Mouse (Mus musculus) Patski (cell line): Measurements from ENCODE around the gene Tmprss9. TPM values are rescaled to one million over a fixed set of nuclear protein-coding genes. Genes with fewer than 3 reads are reported as not detected.

Source experiments
- ATAC-seq: fragments of 100-300 bp; one replicate; pipeline ENCODE4 v1.8.0; 2021
- CTCF ChIA-PET: fragments of 350-600 bp; sonication (Branson Sonifier 250); formaldehyde crosslinking; loops from one replicate; lab custom pipeline; 2022; ENCODE audit warnings: inconsistent platforms; lab: Charles Lee
- POLR2A ChIA-PET: fragments of 350-600 bp; sonication (Branson Sonifier 250); formaldehyde crosslinking; loops from one replicate; lab custom pipeline; 2022; ENCODE audit warnings: antibody characterized with exemption, inconsistent platforms; lab: Charles Lee
- DNase-seq: peaks from one replicate; pipeline ENCODE4 v3.0.0-alpha.2; 2011; ENCODE audit warnings: low read depth, low spot score
- H3K27me3 ChIP-seq: fragments of 371-371 bp; one replicate; pipeline ENCODE4 v1.5.1; 2021
- CTCF ChIP-seq: fragments of 100-300 bp; IDR thresholded peaks from one replicate; pipeline ENCODE4 v1.5.1; 2021
- in situ Hi-C: fragments of 300-500 bp; cut with MboI; formaldehyde crosslinking; loops from 3 replicates; pipeline ENCODE4 v1.11.1; 2018; ENCODE audit warnings: low pct_unique_long_range_greater_than_20kb, mixed read lengths
- polyA plus RNA-seq: library from polyadenylated mRNA; unstranded; gene quantifications from one replicate; pipeline ENCODE4 v1.2.3, GENCODE M21; 2021

The Tmprss9 gene
- polyA plus RNA-seq, 1 experiment from 2014 or later, result 0.04 TPM

DNA sequence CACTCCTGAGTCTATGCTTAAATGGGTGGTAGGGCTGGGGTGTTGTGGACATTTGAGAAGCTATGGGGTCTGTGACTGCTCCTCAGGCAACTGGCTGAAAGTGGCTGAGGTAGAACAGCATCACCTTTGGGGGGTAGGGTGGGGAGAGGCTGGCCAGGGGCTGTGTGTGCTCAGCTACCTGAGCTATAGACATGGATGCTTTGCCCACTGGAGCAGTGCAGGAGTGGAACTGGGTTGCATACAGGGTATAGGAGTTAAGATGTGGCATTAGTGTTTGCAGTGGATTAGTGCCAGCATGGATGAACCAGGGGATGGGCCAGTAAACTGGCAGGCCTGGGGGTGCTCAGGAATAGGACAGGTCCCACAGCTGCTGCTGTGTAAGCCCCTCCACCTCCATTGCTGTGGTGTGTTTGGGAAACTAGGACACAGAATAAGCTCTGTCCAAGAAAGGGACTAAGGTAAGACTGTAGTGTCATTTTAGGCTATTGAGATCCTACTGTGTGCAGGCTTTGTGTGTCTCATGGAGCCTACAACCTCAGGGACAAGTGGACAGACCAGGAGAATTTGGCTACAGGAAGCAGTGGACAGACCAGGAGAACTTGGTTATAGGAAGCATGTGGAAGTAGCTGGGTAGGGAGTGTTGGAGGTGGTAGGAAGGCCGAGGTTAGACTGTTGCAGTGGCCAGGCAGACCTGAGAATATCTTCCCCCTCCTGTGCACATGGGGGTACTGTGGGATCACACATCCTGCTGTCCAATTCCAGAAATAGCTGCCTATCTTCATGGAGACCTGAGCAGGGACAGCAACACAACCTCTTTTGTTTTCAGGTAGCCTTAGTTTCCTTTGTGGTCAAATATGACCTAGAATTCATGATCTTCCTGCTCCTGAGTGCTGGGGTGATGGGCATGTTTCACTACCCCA lies 42.0 kb upstream of the Tmprss9 start:
- POLR2A ChIA-PET, result interaction anchor here (1.0 to 1.8 kb wide), 3 partner anchors 29 to 66 kb away, joined by 3 to 8 read pairs (median 3); no protein-coding TSS in a partner anchor
- ATAC-seq (no peak), DNase-seq (no peak)
- CTCF ChIA-PET, result interaction anchor here (1.2 to 1.4 kb wide), 4 partner anchors 38 to 81 kb away, joined by 3 to 4 read pairs (median 3); no protein-coding TSS in a partner anchor
- in situ Hi-C loops, result no loop called here
- no peaks in the 10 kb centered on the region for H3K27me3 ChIP-seq
- no peak for TF ChIP-seq CTCF

DNA sequence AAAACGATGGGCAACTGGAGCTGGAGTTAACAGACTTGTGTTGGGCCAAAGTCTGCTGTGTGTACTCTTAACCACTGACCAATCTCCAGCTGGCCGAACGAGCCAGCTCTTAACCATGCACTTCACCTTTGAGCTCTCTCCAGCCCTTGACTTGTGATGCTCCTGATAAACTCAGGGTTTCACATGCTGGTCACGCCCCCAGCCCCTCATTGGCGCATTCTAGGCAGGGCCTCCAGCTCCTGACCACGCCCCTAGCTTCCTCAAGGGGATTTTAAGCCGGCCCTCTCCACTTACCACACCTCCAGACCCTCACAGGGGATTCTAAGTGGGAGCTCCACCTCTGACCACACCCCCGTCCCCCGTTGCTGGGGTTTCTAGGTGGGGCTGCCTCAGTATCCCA lies 40.5 kb upstream of the Tmprss9 start:
- POLR2A ChIA-PET, result interaction anchor here (1.8 kb wide), 1 partner anchor 27 kb away, joined by 8 read pairs; no protein-coding TSS in a partner anchor
- no peak for TF ChIP-seq CTCF
- no peaks in the 10 kb centered on the region for H3K27me3 ChIP-seq
- CTCF ChIA-PET, result interaction anchor here (1.1 to 1.8 kb wide), 4 partner anchors 17 to 73 kb away, joined by 3 to 4 read pairs (median 4); no protein-coding TSS in a partner anchor
- in situ Hi-C loops, result no loop called here
- ATAC-seq (no peak), DNase-seq (no peak)

DNA sequence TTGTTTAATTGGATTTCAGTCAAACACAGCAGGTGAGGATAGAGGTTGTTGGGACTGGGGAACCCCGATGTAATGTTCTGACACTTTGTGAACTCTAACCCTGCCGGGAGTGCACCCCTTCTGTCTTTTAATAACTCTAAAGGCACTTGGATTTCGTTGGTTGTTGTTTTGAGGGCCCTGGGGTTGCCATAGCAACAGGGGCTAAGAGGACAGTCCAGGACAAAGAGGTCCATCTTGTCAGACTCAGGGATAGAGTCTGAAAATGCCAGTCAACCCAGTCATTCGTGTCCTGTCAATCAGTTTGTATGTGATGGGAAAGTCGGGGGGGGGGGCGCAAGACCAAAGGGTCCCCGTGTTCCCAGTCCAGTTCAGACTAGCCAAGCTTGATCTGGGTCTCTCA lies 38.8 kb upstream of the Tmprss9 start:
- DNase-seq (no peak), ATAC-seq (no peak)
- ChIA-PET POLR2A (no interaction called here), CTCF (interaction anchor here (1.8 kb wide), 1 partner anchor 42 kb away, joined by 4 read pairs; no protein-coding TSS in a partner anchor)
- no peak for TF ChIP-seq CTCF
- in situ Hi-C loops, result no loop called here
- H3K27me3 ChIP-seq, result no peaks in the 10 kb centered on the region

DNA sequence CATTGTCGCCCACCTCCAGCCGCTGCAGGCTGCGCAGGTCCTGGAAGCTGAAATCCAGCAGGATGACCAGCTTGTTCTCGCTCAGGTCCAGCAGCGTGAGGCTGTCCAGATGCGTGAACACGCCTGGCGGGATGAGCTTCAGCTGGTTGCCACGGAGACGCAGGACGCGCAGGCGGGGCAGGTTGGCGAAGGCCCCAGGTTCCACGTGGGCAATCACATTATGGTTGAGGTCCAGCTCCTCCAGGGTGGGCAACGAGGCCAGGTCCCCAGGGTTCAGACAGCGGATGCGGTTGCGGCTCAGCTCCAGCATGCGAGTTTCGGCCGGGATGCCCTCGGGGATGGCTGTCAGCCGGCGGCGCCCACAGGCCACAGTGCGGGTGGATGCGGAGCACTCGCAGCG lies 36.0 kb upstream of the Tmprss9 start:
- ATAC-seq (no peak), DNase-seq (no peak)
- CTCF ChIA-PET, result interaction anchor here (1.4 kb wide), 1 partner anchor 46 kb away, joined by 4 read pairs; no protein-coding TSS in a partner anchor
- no peak for TF ChIP-seq CTCF
- H3K27me3 ChIP-seq, result no peaks in the 10 kb centered on the region
- in situ Hi-C loops, result no loop called here
- POLR2A ChIA-PET, result interaction anchor here (0.9 to 1.3 kb wide), 2 partner anchors 9 to 10 kb away, joined by 3 to 4 read pairs; no protein-coding TSS in a partner anchor

DNA sequence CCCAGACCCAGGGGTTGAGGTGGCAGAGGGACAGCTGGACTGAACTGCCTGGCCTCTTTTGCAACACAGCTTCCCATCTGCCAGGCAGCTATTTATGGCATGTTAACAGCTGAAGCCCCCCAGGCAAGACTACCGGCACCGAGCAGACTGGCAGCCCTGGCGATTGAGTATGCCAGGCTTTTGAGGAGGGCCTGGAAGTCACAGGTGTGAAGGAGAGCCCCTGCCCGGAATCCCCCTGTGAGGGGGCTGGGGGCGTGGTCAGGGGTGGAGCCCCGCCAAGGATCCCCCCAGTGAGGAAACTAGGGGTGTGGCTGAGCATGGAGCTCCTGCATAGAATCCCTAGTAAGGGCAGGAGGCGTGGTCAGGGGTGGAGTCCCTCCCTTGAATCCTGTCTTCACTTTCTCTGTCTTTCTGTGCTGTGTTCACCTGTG lies 34.7 kb upstream of the Tmprss9 start:
- in situ Hi-C loops, result no loop called here
- H3K27me3 ChIP-seq, result peaks cover 3% of the 10 kb centered on the region

DNA sequence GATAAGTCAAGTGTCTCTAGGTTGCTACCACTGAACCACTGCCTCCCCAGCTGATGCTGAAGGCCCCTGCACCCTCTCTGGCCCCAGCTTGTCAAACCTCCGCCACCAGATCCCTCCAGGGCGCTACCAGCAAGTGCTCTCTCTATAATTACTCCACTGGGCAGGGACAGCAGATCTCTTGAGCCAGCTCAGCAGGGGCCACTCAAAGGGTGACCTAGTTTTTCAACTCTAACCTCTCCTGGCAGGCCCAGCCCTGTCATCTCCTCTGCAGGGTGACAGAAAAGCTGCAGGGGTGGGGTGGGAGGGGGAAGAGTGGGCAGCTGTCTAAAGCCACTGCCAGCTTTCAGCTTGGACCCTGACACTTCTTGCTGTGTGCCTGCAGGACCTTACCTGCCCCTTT lies 33.8 kb upstream of the Tmprss9 start:
- DNase-seq (no peak), ATAC-seq (no peak)
- in situ Hi-C loops, result no loop called here
- TF ChIP-seq CTCF, result no peak
- peaks cover 7% of the 10 kb centered on the region for H3K27me3 ChIP-seq
- POLR2A ChIA-PET, result no interaction called here
- CTCF ChIA-PET, result no interaction called here

More for the DNA sequence above, 34.7 kb upstream of the Tmprss9 start:
- CTCF ChIA-PET, result no interaction called here
- POLR2A ChIA-PET, result interaction anchor here (0.6 to 1.3 kb wide), 2 partner anchors 10 to 23 kb away, joined by 3 read pairs; no protein-coding TSS in a partner anchor
- DNase-seq, result no peak
- no peak for TF ChIP-seq CTCF
- ATAC-seq, result no peak

DNA sequence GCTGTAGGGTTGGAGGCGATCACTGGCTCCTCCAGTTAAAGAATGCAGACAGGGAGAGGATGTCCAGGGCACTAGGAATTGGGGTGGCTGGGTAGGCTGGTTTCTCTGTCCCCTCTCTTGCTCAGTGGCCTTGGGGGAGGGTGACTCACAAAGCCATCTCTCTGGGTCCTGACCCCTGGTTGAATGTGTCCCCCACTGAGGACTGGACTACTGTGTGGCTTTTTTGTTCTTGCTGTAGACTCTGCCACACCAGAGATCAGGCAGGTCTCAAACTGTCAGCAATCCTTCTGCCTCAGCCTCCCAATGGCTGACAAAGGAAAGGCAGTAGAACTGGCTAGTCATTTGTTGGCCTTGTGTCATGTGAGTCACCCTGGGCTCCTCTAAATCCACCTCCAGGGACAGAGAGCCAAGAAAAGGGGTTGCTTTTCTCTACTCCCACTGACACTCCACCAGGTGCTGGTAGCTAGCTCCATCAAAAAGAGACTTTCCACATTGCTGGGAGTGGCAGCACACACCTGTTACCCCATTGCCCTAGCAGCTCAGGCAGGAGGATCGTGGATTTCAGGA lies 33.2 kb upstream of the Tmprss9 start:
- ChIA-PET CTCF (no interaction called here), POLR2A (no interaction called here)
- TF ChIP-seq CTCF, result no peak
- peaks cover 13% of the 10 kb centered on the region for H3K27me3 ChIP-seq
- no peak for ATAC-seq
- in situ Hi-C loops, result no loop called here
- DNase-seq, result no peak

DNA sequence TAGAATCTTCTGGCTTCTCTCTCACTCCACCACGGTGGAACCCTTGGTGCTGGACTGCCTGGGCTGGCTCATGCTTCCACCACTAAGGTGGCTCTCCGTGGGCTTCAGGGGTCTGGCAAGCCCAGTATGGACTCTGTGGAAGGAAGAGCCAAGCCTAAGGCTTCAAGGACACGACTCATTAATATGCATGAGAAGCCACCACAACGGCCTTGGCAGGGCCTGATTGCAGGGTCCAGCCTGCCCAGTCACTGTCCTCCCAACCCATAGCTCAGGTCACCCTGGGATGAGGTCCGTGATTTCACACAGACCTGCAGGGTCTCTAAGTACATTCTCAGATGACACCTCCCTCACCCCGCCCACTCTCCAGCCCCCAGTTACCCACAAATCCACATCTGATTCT lies 31.8 kb upstream of the Tmprss9 start:
- TF ChIP-seq CTCF, result no peak
- POLR2A ChIA-PET, result no interaction called here
- CTCF ChIA-PET, result no interaction called here
- no peak for DNase-seq
- ATAC-seq, result no peak
- H3K27me3 ChIP-seq, result peaks cover 25% of the 10 kb centered on the region
- in situ Hi-C loops, result no loop called here

DNA sequence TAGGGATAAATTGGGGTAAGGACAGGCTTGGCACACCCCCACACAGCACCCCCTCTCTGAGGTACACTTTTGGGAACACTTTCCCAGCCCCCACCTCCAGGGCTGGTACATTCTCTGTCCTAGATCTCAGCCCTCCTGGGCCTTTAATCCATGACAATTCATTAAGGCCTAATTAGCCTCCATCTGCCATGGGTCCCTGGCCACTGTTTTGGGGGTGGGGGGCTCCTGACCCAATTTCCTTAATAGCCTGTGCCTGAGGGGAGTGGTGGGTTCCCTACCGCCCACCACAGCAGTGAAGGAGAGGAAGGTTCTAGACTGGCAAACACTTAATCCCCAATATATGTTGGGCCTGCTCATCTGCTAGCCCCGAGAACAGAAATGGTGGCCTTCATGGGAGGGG lies 30.0 kb upstream of the Tmprss9 start:
- ChIA-PET CTCF (interaction anchor here (1.4 kb wide), 1 partner anchor 14 kb away, joined by 4 read pairs; no protein-coding TSS in a partner anchor), POLR2A (no interaction called here)
- DNase-seq, result no peak
- in situ Hi-C loops, result no loop called here
- ATAC-seq, result no peak
- H3K27me3 ChIP-seq, result peaks cover 27% of the 10 kb centered on the region
- no peak for TF ChIP-seq CTCF

DNA sequence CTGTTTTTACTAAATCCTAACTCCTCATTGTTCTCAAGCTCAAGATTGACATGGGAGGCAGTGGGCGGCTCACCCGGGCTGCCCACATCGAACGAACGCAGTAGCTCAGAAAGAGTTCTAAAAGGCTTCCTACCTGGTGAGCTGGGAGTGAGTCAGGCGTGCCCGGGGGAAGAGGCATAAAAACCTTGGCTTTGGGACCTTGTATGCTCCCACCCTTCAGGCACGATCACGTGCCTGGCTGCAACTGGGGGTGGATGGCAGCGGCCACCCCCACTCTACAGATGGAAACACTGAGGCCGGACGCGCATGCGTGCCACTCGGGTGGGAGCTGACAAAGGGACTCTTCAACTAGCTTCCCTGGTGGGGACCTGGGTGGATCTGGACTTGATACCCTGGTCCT lies 29.3 kb upstream of the Tmprss9 start:
- DNase-seq, result no peak
- POLR2A ChIA-PET, result interaction anchor here (0.6 kb wide), 1 partner anchor 15 kb away, joined by 3 read pairs; no protein-coding TSS in a partner anchor
- H3K27me3 ChIP-seq, result peaks cover 27% of the 10 kb centered on the region

More for the DNA sequence above, 29.3 kb upstream of the Tmprss9 start:
- in situ Hi-C loops, result no loop called here
- ATAC-seq, result no peak
- TF ChIP-seq CTCF, result no peak
- CTCF ChIA-PET, result interaction anchor here (1.4 kb wide), 1 partner anchor 14 kb away, joined by 4 read pairs; no protein-coding TSS in a partner anchor
